Mouse (Mus musculus) CH12.LX (cell line): ENCODE measurements at regions not wholly inside any gene's neighbourhood (a gene's known extent, or its start where the extent isn't known, plus 50 kb on each side); places are given as distances from the start of the nearest gene placed in this dataset.

Source experiments
- CTCF ChIP-seq, 2 experiments: IDR thresholded peaks in 1 of 2; conservative IDR thresholded peaks in 1 of 2; 2 replicates each; pipeline ENCODE4 v1.5.1; 2011 to 2012; ENCODE audit warnings: low read depth in 2 of 2, low read length in 2 of 2, improper control_type of control experiment in 1 of 2, inconsistent platforms in 1 of 2, mild to moderate bottlenecking in 1 of 2, moderate library complexity in 1 of 2
- ELF1 ChIP-seq: IDR thresholded peaks from 2 replicates; pipeline ENCODE4 v1.6.1; 2014; ENCODE audit warnings: low read depth, mild to moderate bottlenecking, inconsistent platforms, low read length, improper control_type of control experiment
- JUND ChIP-seq: conservative IDR thresholded peaks from 2 replicates; pipeline ENCODE4 v1.6.1; 2011; ENCODE audit warnings: low read depth, low read length, improper control_type of control experiment

- TF ChIP-seq CTCF (conservative IDR thresholded peaks at IDR 0.05 in 1 of 2, IDR thresholded peaks at IDR 0.05 in 1 of 2; ENCODE audit: low read depth in 2 of 2, low read length in 2 of 2) (no peak), JUND (no peak), ELF1 (no peak)
Observed at GRCm38 (mm10) chr16:63229567-63229966, 375.5 kb downstream of the Pros1 start.
